Mouse (Mus musculus): ENCODE measurements around the gene Sspo. TPM values are rescaled to one million over a fixed set of nuclear protein-coding genes. Genes with fewer than 3 reads are reported as not detected.

Sspo gene
- polyA plus RNA-seq, 1 experiment from 2014 or later: 0.46 TPM

Small RNA genes within 50 kb of the gene (microRNA-seq; reads per million reads assigned to microRNA genes)
- gene Gm24325: not detected

Other genes starting within 250 kb of the Sspo start
- 31.5 and 33.3 TPM in 2 replicates for gene Krba1, start 52.6 kb upstream of the Sspo start, polyA plus RNA-seq (2015; fragmentation: Nextera tagmentation; extraction: Ambion mirVana)
- gene Zfp467, start 2.4 kb upstream of the Sspo start, polyA plus RNA-seq (2015; fragmentation: Nextera tagmentation; extraction: Ambion mirVana): 28.9 and 33.8 TPM in 2 replicates
- 292 and 304 TPM in 2 replicates for gene Atp6v0e2, start 89.4 kb downstream of the Sspo start, polyA plus RNA-seq (2015; fragmentation: Nextera tagmentation; extraction: Ambion mirVana)
- gene Lrrc61, start 106.6 kb downstream of the Sspo start, polyA plus RNA-seq (2015; fragmentation: Nextera tagmentation; extraction: Ambion mirVana): 27.9 and 28.5 TPM in 2 replicates
- gene Rarres2, start 124.6 kb downstream of the Sspo start, polyA plus RNA-seq (2015; fragmentation: Nextera tagmentation; extraction: Ambion mirVana): 4.5 and 5.6 TPM in 2 replicates
- gene Gm45021, start 141.4 kb downstream of the Sspo start, polyA plus RNA-seq (2015; fragmentation: Nextera tagmentation; extraction: Ambion mirVana): not detected in 2 replicates
- 48.9 and 50.4 TPM in 2 replicates for gene Repin1, start 145.7 kb downstream of the Sspo start, polyA plus RNA-seq (2015; fragmentation: Nextera tagmentation; extraction: Ambion mirVana)
- gene Gm44965, start 145.7 kb downstream of the Sspo start, polyA plus RNA-seq (2015; fragmentation: Nextera tagmentation; extraction: Ambion mirVana): 0.88 TPM in 1 of 2 replicates, not detected in the other
- gene Zfp775, start 153.8 kb downstream of the Sspo start, polyA plus RNA-seq (2015; fragmentation: Nextera tagmentation; extraction: Ambion mirVana): 16.3 and 16.8 TPM in 2 replicates
- gene AI854703, start 178.5 kb downstream of the Sspo start, polyA plus RNA-seq (2015; fragmentation: Nextera tagmentation; extraction: Ambion mirVana): 20.9 and 23.8 TPM in 2 replicates
- 0.52 and 0.86 TPM in 2 replicates for gene Gimap8, start 199.0 kb downstream of the Sspo start, polyA plus RNA-seq (2015; fragmentation: Nextera tagmentation; extraction: Ambion mirVana)
- 1.5 and 1.7 TPM in 2 replicates for gene Gimap9, start 227.9 kb downstream of the Sspo start, polyA plus RNA-seq (2015; fragmentation: Nextera tagmentation; extraction: Ambion mirVana)
- gene Gimap4, start 236.3 kb downstream of the Sspo start, polyA plus RNA-seq (2015; fragmentation: Nextera tagmentation; extraction: Ambion mirVana): 0.68 and 1.5 TPM in 2 replicates

Measured in midbrain, embryonic 15.5 days (tissue).